Mouse (Mus musculus): ENCODE data around the gene Dscaml1. TPM values are rescaled to one million over a fixed set of nuclear protein-coding genes. Genes with fewer than 3 reads are reported as not detected.

Gene Dscaml1
- polyA plus RNA-seq, 1 experiment from 2014 or later, result 8.4 TPM

GRCm38 (mm10) chr9:45524505-45524904, 98.1 kb downstream of the Dscaml1 start:
- ATAC-seq, result no peak
- H3K36me3 ChIP-seq, result no peaks in the 10 kb centered on the region

GRCm38 (mm10) chr9:45533253-45533652, 106.8 kb downstream of the Dscaml1 start:
- H3K9me3 ChIP-seq, result no peaks in the 10 kb centered on the region
- 94% methylated on average over 2 of the region's 2 CpGs for WGBS
- H3K4me3 ChIP-seq (replicated peaks), result no peak overlapping the region
- H3K4me1 ChIP-seq (replicated peaks), result peaks cover 50% of the 10 kb centered on the region
- H3K27ac ChIP-seq, result no peak overlapping the region
- H3K4me2 ChIP-seq (replicated peaks), result no peak overlapping the region
- no peak overlapping the region for H3K9ac ChIP-seq (replicated peaks)
- ATAC-seq, result no peak
- no peaks in the 10 kb centered on the region for H3K27me3 ChIP-seq
- no peaks in the 10 kb centered on the region for H3K36me3 ChIP-seq

More at GRCm38 (mm10) chr9:45524505-45524904, 98.1 kb downstream of the Dscaml1 start:
- Histone ChIP-seq H3K9ac (replicated peaks) (no peak overlapping the region), H3K4me3 (replicated peaks) (no peak overlapping the region), H3K4me1 (replicated peaks) (peaks cover 4% of the 10 kb centered on the region), H3K27me3 (no peaks in the 10 kb centered on the region), H3K27ac (no peak overlapping the region), H3K4me2 (replicated peaks) (no peak overlapping the region), H3K9me3 (no peaks in the 10 kb centered on the region)
- 85% methylated on average over 8 of the region's 8 CpGs for WGBS

- no peaks in the 10 kb centered on the region for H3K36me3 ChIP-seq
- no peaks in the 10 kb centered on the region for H3K9me3 ChIP-seq
- peaks cover 46% of the 10 kb centered on the region for H3K4me1 ChIP-seq (replicated peaks)
- peak overlapping the region; percentile 39; the same call in 1 of the 2 replicates for H3K27ac ChIP-seq
- ATAC-seq, result 0 out of 2 replicates have a peak, but pooled peaks have one; percentile 41
- no peak overlapping the region for H3K9ac ChIP-seq (replicated peaks)
- 55% methylated on average over 8 of the region's 8 CpGs for WGBS
- H3K4me3 ChIP-seq (replicated peaks), result no peak overlapping the region
- H3K4me2 ChIP-seq (replicated peaks), result no peak overlapping the region
- H3K27me3 ChIP-seq, result no peaks in the 10 kb centered on the region
Measured at GRCm38 (mm10) chr9:45534472-45534988, 108.1 kb downstream of the Dscaml1 start.

GRCm38 (mm10) chr9:45537649-45538048, 111.2 kb downstream of the Dscaml1 start:
- H3K4me2 ChIP-seq (replicated peaks), result no peak overlapping the region
- H3K9ac ChIP-seq (replicated peaks), result no peak overlapping the region
- H3K4me3 ChIP-seq (replicated peaks), result no peak overlapping the region
- H3K27me3 ChIP-seq, result no peaks in the 10 kb centered on the region
- no peaks in the 10 kb centered on the region for H3K36me3 ChIP-seq
- H3K27ac ChIP-seq, result no peak overlapping the region
- H3K9me3 ChIP-seq, result no peaks in the 10 kb centered on the region
- H3K4me1 ChIP-seq (replicated peaks), result peaks cover 33% of the 10 kb centered on the region
- no peak for ATAC-seq
- WGBS, result 63% methylated on average over 7 of the region's 7 CpGs

GRCm38 (mm10) chr9:45539265-45540044, 113.0 kb downstream of the Dscaml1 start:
- Histone ChIP-seq H3K4me3 (replicated peaks) (no peak overlapping the region), H3K36me3 (no peaks in the 10 kb centered on the region), H3K4me1 (replicated peaks) (peaks cover 26% of the 10 kb centered on the region), H3K27me3 (no peaks in the 10 kb centered on the region), H3K4me2 (replicated peaks) (no peak overlapping the region), H3K27ac (0 out of 2 replicates have a peak overlapping the region, but pooled peaks have one; percentile 9), H3K9ac (replicated peaks) (no peak overlapping the region), H3K9me3 (no peaks in the 10 kb centered on the region)
- ATAC-seq, result no peak
- 88% methylated on average over 14 of the region's 14 CpGs for WGBS

GRCm38 (mm10) chr9:45546024-45546638, 119.7 kb downstream of the Dscaml1 start:
- Histone ChIP-seq H3K27ac (peak overlapping the region; percentile 80), H3K4me2 (replicated peaks) (no peak overlapping the region), H3K4me3 (replicated peaks) (no peak overlapping the region), H3K9me3 (no peaks in the 10 kb centered on the region), H3K9ac (replicated peaks) (no peak overlapping the region), H3K4me1 (replicated peaks) (peaks cover 57% of the 10 kb centered on the region), H3K36me3 (no peaks in the 10 kb centered on the region), H3K27me3 (no peaks in the 10 kb centered on the region)
- peak; percentile 73 for ATAC-seq
- 21% methylated on average over 13 of the region's 13 CpGs for WGBS

GRCm38 (mm10) chr9:45546902-45547578, 120.6 kb downstream of the Dscaml1 start:
- Histone ChIP-seq H3K27ac (peak overlapping the region; percentile 80), H3K4me2 (replicated peaks) (no peak overlapping the region), H3K4me1 (replicated peaks) (peaks cover 53% of the 10 kb centered on the region), H3K4me3 (replicated peaks) (no peak overlapping the region), H3K27me3 (no peaks in the 10 kb centered on the region), H3K9ac (replicated peaks) (no peak overlapping the region), H3K9me3 (no peaks in the 10 kb centered on the region), H3K36me3 (no peaks in the 10 kb centered on the region)
- no peak for ATAC-seq
- 84% methylated on average over 7 of the region's 7 CpGs for WGBS

- Histone ChIP-seq H3K27ac (peak overlapping the region; percentile 75), H3K4me3 (replicated peaks) (no peak overlapping the region), H3K36me3 (no peaks in the 10 kb centered on the region), H3K9me3 (no peaks in the 10 kb centered on the region), H3K4me1 (replicated peaks) (peaks cover 53% of the 10 kb centered on the region), H3K27me3 (no peaks in the 10 kb centered on the region), H3K9ac (replicated peaks) (no peak overlapping the region), H3K4me2 (replicated peaks) (no peak overlapping the region)
- ATAC-seq, result peak; percentile 40; the same call in 1 of the 2 replicates
- 21% methylated on average over 5 of the region's 5 CpGs for WGBS
Measured at GRCm38 (mm10) chr9:45549796-45550195, 123.4 kb downstream of the Dscaml1 start.

GRCm38 (mm10) chr9:45550210-45550609, 123.8 kb downstream of the Dscaml1 start:
- no peak overlapping the region for H3K4me2 ChIP-seq (replicated peaks)
- no peaks in the 10 kb centered on the region for H3K36me3 ChIP-seq
- WGBS, result 36% methylated on average over 6 of the region's 6 CpGs
- H3K27me3 ChIP-seq, result no peaks in the 10 kb centered on the region
- peaks cover 54% of the 10 kb centered on the region for H3K4me1 ChIP-seq (replicated peaks)
- no peak overlapping the region for H3K4me3 ChIP-seq (replicated peaks)
- H3K9ac ChIP-seq (replicated peaks), result no peak overlapping the region
- peak overlapping the region; percentile 75 for H3K27ac ChIP-seq
- no peak; the same call in 1 of the 2 replicates for ATAC-seq
- H3K9me3 ChIP-seq, result no peaks in the 10 kb centered on the region

GRCm38 (mm10) chr9:45550662-45551061, 124.2 kb downstream of the Dscaml1 start:
- no peaks in the 10 kb centered on the region for H3K27me3 ChIP-seq
- peak; percentile 31; the same call in 1 of the 2 replicates for ATAC-seq

GRCm38 (mm10) chr9:45555036-45555826, 128.8 kb downstream of the Dscaml1 start:
- no peak overlapping the region for H3K4me3 ChIP-seq (replicated peaks)
- H3K9me3 ChIP-seq, result no peaks in the 10 kb centered on the region
- H3K36me3 ChIP-seq, result no peaks in the 10 kb centered on the region
- H3K4me2 ChIP-seq (replicated peaks), result 0 out of 2 replicates have a peak overlapping the region, but pooled peaks have one; percentile 7
- peak; percentile 43; the same call in 1 of the 2 replicates for ATAC-seq
- H3K27ac ChIP-seq, result peak overlapping the region; percentile 27
- no peaks in the 10 kb centered on the region for H3K27me3 ChIP-seq
- H3K4me1 ChIP-seq (replicated peaks), result peaks cover 27% of the 10 kb centered on the region
- 24% methylated on average over 17 of the region's 17 CpGs for WGBS
- no peak overlapping the region for H3K9ac ChIP-seq (replicated peaks)

More at GRCm38 (mm10) chr9:45550662-45551061, 124.2 kb downstream of the Dscaml1 start:
- Histone ChIP-seq H3K4me1 (replicated peaks) (peaks cover 54% of the 10 kb centered on the region), H3K4me2 (replicated peaks) (no peak overlapping the region), H3K27ac (peak overlapping the region; percentile 75), H3K4me3 (replicated peaks) (no peak overlapping the region), H3K9ac (replicated peaks) (no peak overlapping the region), H3K36me3 (no peaks in the 10 kb centered on the region), H3K9me3 (no peaks in the 10 kb centered on the region)
- WGBS, result 60% methylated on average over 4 of the region's 4 CpGs

Measured in midbrain, embryonic 13.5 days (tissue).